ENCODE assay signal across 15 mouse cellular contexts in genomic region chr3:121540621-121541020, GRCm38 (mm10). TPM values are rescaled to one million over a fixed set of nuclear protein-coding genes. Genes with fewer than 3 reads are reported as not detected.
A peak's percentile ranks its signal among the peaks of the same experiment; 100 is the strongest.
DNase-seq lines count a peak whose midpoint lies in the region; ATAC-seq and TF ChIP-seq lines count a peak whose summit lies in the region.
"Had no signal": no experiment of that assay in that cellular context is flagged by ENCODE, and none has a peak within 500 bp of the region (broad histone marks: within the 10 kb centered on the region; RNA-seq: fewer than 3 reads in every experiment).

No protein-coding gene starts in this region.

- ATAC-seq in heart, embryonic 13.5 days (ENCODE audit: extremely low read depth, insufficient number of reproducible peaks, low FRiP score, low TSS enrichment), result no peak
- ATAC-seq in midbrain, embryonic 11.5 days (ENCODE audit: low FRiP score), result no peak
- ATAC-seq in midbrain, postnatal 0 days (ENCODE audit: low FRiP score), result no peak
- no peak for ATAC-seq in forebrain, embryonic 16.5 days

- no peak for DNase-seq in heart, postnatal 10 days
- peak; percentile 85 for DNase-seq in midbrain, embryonic 11.5 days (ENCODE audit: low spot score, missing footprints)
- DNase-seq in midbrain, postnatal 0 days (ENCODE audit: low spot score), result no peak
- no peak for DNase-seq in embryonic facial prominence, embryonic 10.5 days (ENCODE audit: low spot score)
- no peak for DNase-seq in gastrocnemius, adult 18-20 months (ENCODE audit: low spot score)
- DNase-seq: adrenal gland, postnatal 10 days; gastrocnemius, postnatal 25 days; heart, postnatal 36 days; right cerebral cortex, postnatal 4 days; thymus, postnatal 36 days had no signal

- intact Hi-C loops in heart, postnatal 10 days (cut with DNase I), result loop anchor here (2.0 to 10.0 kb wide), 2 partner anchors 96 to 334 kb away; no protein-coding TSS in a partner anchor

- H3K4me2 ChIP-seq in heart, embryonic 13.5 days, result peak overlapping the region; percentile 42; the same call in 1 of the 2 replicates
- H3K4me2 ChIP-seq in midbrain, embryonic 11.5 days, result no peak overlapping the region
- H3K4me2 ChIP-seq in midbrain, postnatal 0 days (ENCODE audit: low read depth, low read length, poor library complexity, severe bottlenecking), result no peak overlapping the region
- no peak overlapping the region for H3K4me2 ChIP-seq in forebrain, embryonic 16.5 days (ENCODE audit: low read length)
- H3K4me2 ChIP-seq: limb, embryonic 15.5 days had no signal

- no peak for TF ChIP-seq CTCF in midbrain, postnatal 0 days (IDR thresholded peaks at IDR 0.05)

- no peaks in the 10 kb centered on the region for H3K9me3 ChIP-seq in heart, embryonic 13.5 days
- H3K9me3 ChIP-seq in midbrain, embryonic 11.5 days (ENCODE audit: control insufficient read depth, low read length), result no peaks in the 10 kb centered on the region
- H3K9me3 ChIP-seq in midbrain, postnatal 0 days (ENCODE audit: low read length), result no peaks in the 10 kb centered on the region
- no peaks in the 10 kb centered on the region for H3K9me3 ChIP-seq in embryonic facial prominence, embryonic 10.5 days
- H3K9me3 ChIP-seq in forebrain, embryonic 16.5 days (ENCODE audit: control insufficient read depth, low read length), result no peaks in the 10 kb centered on the region
- H3K9me3 ChIP-seq: G1E; limb, embryonic 15.5 days had no signal

- H3K4me3 ChIP-seq in heart, embryonic 13.5 days, result no peak overlapping the region
- H3K4me3 ChIP-seq in midbrain, embryonic 11.5 days (ENCODE audit: low read depth, low read length), result no peak overlapping the region
- H3K4me3 ChIP-seq in midbrain, postnatal 0 days (ENCODE audit: low read depth, low read length), result no peak overlapping the region
- no peak overlapping the region for H3K4me3 ChIP-seq in embryonic facial prominence, embryonic 10.5 days
- H3K4me3 ChIP-seq in forebrain, embryonic 16.5 days (replicated peaks; ENCODE audit: low read length), result no peak overlapping the region
- H3K4me3 ChIP-seq: limb, embryonic 15.5 days had no signal

- 47% methylated on average over 5 of the region's 5 CpGs for WGBS in heart, embryonic 13.5 days
- WGBS in midbrain, embryonic 11.5 days, result 63% methylated on average over 5 of the region's 5 CpGs
- WGBS in midbrain, postnatal 0 days, result 61% methylated on average over 5 of the region's 5 CpGs
- 61% methylated on average over 5 of the region's 5 CpGs for WGBS in embryonic facial prominence, embryonic 10.5 days
- 67% methylated on average over 5 of the region's 5 CpGs for WGBS in forebrain, embryonic 16.5 days

- no peaks in the 10 kb centered on the region for H3K36me3 ChIP-seq in heart, embryonic 13.5 days
- H3K36me3 ChIP-seq in midbrain, embryonic 11.5 days (ENCODE audit: control insufficient read depth, insufficient read depth, low read length), result no peaks in the 10 kb centered on the region
- no peaks in the 10 kb centered on the region for H3K36me3 ChIP-seq in midbrain, postnatal 0 days (ENCODE audit: insufficient read depth, low read length)
- no peaks in the 10 kb centered on the region for H3K36me3 ChIP-seq in embryonic facial prominence, embryonic 10.5 days (replicated peaks)
- no peaks in the 10 kb centered on the region for H3K36me3 ChIP-seq in forebrain, embryonic 16.5 days (ENCODE audit: control insufficient read depth, insufficient read depth)
- H3K36me3 ChIP-seq: G1E; limb, embryonic 15.5 days had no signal

- H3K27me3 ChIP-seq in heart, embryonic 13.5 days (replicated peaks), result no peaks in the 10 kb centered on the region
- no peaks in the 10 kb centered on the region for H3K27me3 ChIP-seq in midbrain, embryonic 11.5 days (ENCODE audit: control insufficient read depth, insufficient read depth, low read length)
- H3K27me3 ChIP-seq in midbrain, postnatal 0 days (ENCODE audit: insufficient read depth, low read length), result no peaks in the 10 kb centered on the region
- no peaks in the 10 kb centered on the region; the same call in 1 of the 2 replicates for H3K27me3 ChIP-seq in embryonic facial prominence, embryonic 10.5 days (replicated peaks; ENCODE audit: low read depth, poor library complexity, severe bottlenecking)
- H3K27me3 ChIP-seq in forebrain, embryonic 16.5 days (replicated peaks; ENCODE audit: control insufficient read depth, insufficient read depth, low read length), result no peaks in the 10 kb centered on the region
- H3K27me3 ChIP-seq: limb, embryonic 15.5 days had no signal

- H3K4me1 ChIP-seq in heart, embryonic 13.5 days, result peaks cover 20% of the 10 kb centered on the region
- H3K4me1 ChIP-seq in midbrain, embryonic 11.5 days (ENCODE audit: control insufficient read depth, insufficient read depth, low read length), result no peaks in the 10 kb centered on the region
- no peaks in the 10 kb centered on the region for H3K4me1 ChIP-seq in midbrain, postnatal 0 days (ENCODE audit: insufficient read depth, low read length)
- H3K4me1 ChIP-seq in embryonic facial prominence, embryonic 10.5 days, result peaks cover 23% of the 10 kb centered on the region
- H3K4me1 ChIP-seq in forebrain, embryonic 16.5 days (replicated peaks; ENCODE audit: control insufficient read depth, insufficient read depth, low read length), result no peaks in the 10 kb centered on the region
- H3K4me1 ChIP-seq: limb, embryonic 15.5 days had no signal

- peak overlapping the region; percentile 3; the same call in 1 of the 2 replicates for H3K27ac ChIP-seq in heart, embryonic 13.5 days (replicated peaks)
- no peak overlapping the region for H3K27ac ChIP-seq in midbrain, embryonic 11.5 days (ENCODE audit: low read depth, low read length)
- H3K27ac ChIP-seq in midbrain, postnatal 0 days (ENCODE audit: low read depth, low read length), result no peak overlapping the region
- peak overlapping the region; percentile 57 for H3K27ac ChIP-seq in embryonic facial prominence, embryonic 10.5 days (replicated peaks)
- H3K27ac ChIP-seq in forebrain, embryonic 16.5 days (ENCODE audit: low read length), result no peak overlapping the region
- H3K27ac ChIP-seq: limb, embryonic 15.5 days had no signal

- H3K9ac ChIP-seq in heart, embryonic 13.5 days, result 0 out of 2 replicates have a peak overlapping the region, but pooled peaks have one; percentile 35
- H3K9ac ChIP-seq in midbrain, embryonic 11.5 days (ENCODE audit: low read length), result no peak overlapping the region
- H3K9ac ChIP-seq in midbrain, postnatal 0 days (replicated peaks; ENCODE audit: low read length, poor library complexity, severe bottlenecking), result no peak overlapping the region
- H3K9ac ChIP-seq in forebrain, embryonic 16.5 days (replicated peaks; ENCODE audit: low read depth, low read length), result no peak overlapping the region
- H3K9ac ChIP-seq: limb, embryonic 15.5 days had no signal

RNA-seq across cellular contexts. Expression of gene Slc44a3, which starts 8.4 kb away (rescaled TPM):
- 1.0 and 1.1 TPM in 2 replicates for polyA plus RNA-seq in heart, embryonic 13.5 days (2015; fragmentation: Nextera tagmentation; extraction: Ambion mirVana)
- total RNA-seq in heart, postnatal 10 days (2021), result under 1 TPM; 0.32 to 0.74 TPM
- polyA plus RNA-seq in midbrain, embryonic 11.5 days (2014; fragmentation: Nextera tagmentation; extraction: Ambion mirVana), result 0.34 and 0.38 TPM in 2 replicates
- total RNA-seq in midbrain, postnatal 0 days (2014; rRNA removed), result 0.22 and 0.61 TPM in 2 replicates
- polyA plus RNA-seq in midbrain, postnatal 0 days (2015; fragmentation: Nextera tagmentation; extraction: Ambion mirVana), result 0.47 and 0.48 TPM in 2 replicates
- 0.83 and 1.6 TPM in 2 replicates for polyA plus RNA-seq in embryonic facial prominence, embryonic 10.5 days (2016; fragmentation: Nextera tagmentation; extraction: Ambion mirVana)
- total RNA-seq in gastrocnemius, adult 18-20 months (2021), result not detected
- polyA plus RNA-seq in forebrain, embryonic 16.5 days (2015; fragmentation: Nextera tagmentation; extraction: Ambion mirVana), result 0.37 and 0.98 TPM in 2 replicates
- total RNA-seq: megakaryocyte, adult 5-6 weeks had no signal
- polyA plus RNA-seq: G1E had no signal

Comparison
In these comparisons a context has a peak if more than half of its experiments do, and no peak if none do; other contexts are left out.
1. H3K27ac ChIP-seq: peak in heart, embryonic 13.5 days (single experiment) and embryonic facial prominence, embryonic 10.5 days (single experiment); none in midbrain, embryonic 11.5 days (single experiment), midbrain, postnatal 0 days (single experiment) and forebrain, embryonic 16.5 days (single experiment).